Mouse (Mus musculus): ENCODE data around the gene Cck. TPM values are rescaled to one million over a fixed set of nuclear protein-coding genes. Genes with fewer than 3 reads are reported as not detected.

The Cck gene
- total RNA-seq (2014; rRNA removed; ENCODE audit: low replicate concordance), result 1.4 TPM in 1 of 2 replicates, not detected in the other
- 0.29 and 0.95 TPM in 2 replicates for polyA plus RNA-seq (2015; fragmentation: Nextera tagmentation; extraction: Ambion mirVana)

DNA sequence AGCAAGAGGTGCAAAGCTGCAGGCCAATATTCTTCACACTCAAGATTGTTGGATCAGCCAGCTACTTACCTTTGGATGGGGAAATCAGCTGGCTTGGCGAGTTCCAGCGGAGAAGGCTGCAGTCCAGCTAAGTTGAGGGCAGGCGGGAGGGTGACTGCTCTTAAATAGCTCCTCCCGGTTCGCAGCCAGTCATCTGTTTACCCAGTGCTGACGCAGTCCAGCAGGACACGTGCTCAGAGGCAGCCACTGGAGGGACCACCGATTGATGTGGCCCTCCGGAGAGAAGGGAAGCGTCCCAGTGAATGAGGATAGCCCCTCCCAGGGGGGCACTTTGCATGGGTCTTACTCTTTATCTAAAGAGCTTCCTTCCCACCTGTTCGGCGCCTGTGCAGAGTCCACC, at the start of gene Cck:
Cck (minus strand) TSS at position 166 of the 400 bp plus-strand sequence.
- Histone ChIP-seq H3K4me2 (ENCODE audit: low read depth, low read length) (peak within 1 kb of the TSS; percentile 34), H3K27ac (ENCODE audit: low read depth) (no peak within 1 kb of the TSS), H3K4me3 (ENCODE audit: low read depth, low read length) (peak within 1 kb of the TSS; percentile 21; the same call in 1 of the 2 replicates), H3K4me1 (ENCODE audit: control insufficient read depth, insufficient read depth) (no peaks in the 10 kb centered on the region), H3K9ac (replicated peaks; ENCODE audit: low read depth, low read length) (no peak within 1 kb of the TSS), H3K27me3 (ENCODE audit: control insufficient read depth, insufficient read depth, low read length) (peaks cover 60% of the 10 kb centered on the region), H3K9me3 (replicated peaks; ENCODE audit: control insufficient read depth, low read length) (no peaks in the 10 kb centered on the region), H3K36me3 (replicated peaks; ENCODE audit: control insufficient read depth, insufficient read depth, low read length) (no peaks in the 10 kb centered on the region)
- TF ChIP-seq CTCF (IDR thresholded peaks at IDR 0.05; ENCODE audit: low read depth), result no peak
- no peak for TF ChIP-seq EP300 (IDR thresholded peaks at IDR 0.05; ENCODE audit: low read depth)
- ATAC-seq (ENCODE audit: insufficient read depth, low read depth) (peak; percentile 68; the same call in 1 of the 2 replicates), DNase-seq (ENCODE audit: low spot score) (peak; percentile 46)
- WGBS, result 3% methylated on average over 12 of the region's 12 CpGs

DNA sequence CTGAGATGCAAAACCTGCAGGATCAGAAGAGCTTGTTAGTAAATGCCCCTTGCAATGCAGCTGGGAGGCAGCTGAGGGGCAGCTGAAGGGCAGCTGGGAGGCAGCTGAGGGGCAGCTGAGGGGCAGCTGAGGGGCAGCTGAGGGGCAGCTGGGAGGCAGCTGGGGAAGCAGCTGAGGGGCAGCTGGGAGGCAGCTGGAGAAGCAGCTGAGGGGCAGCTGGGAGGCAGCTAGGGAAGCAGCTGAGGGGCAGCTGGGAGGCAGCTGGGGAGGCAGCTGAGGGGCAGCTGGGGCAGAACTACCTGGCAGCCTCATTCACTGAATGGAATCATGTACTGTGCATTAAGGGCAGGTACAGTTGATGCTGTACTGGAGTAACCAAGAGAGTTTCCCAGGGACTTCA, 46.0 kb upstream of the Cck start:
- ATAC-seq (ENCODE audit: insufficient read depth, low read depth) (no peak), DNase-seq (ENCODE audit: low spot score) (no peak)
- no peak for TF ChIP-seq CTCF (IDR thresholded peaks at IDR 0.05; ENCODE audit: low read depth)
- TF ChIP-seq EP300 (IDR thresholded peaks at IDR 0.05; ENCODE audit: low read depth), result no peak
- H3K27ac ChIP-seq (ENCODE audit: low read depth), result no peak overlapping the region
- no peak overlapping the region for H3K9ac ChIP-seq (replicated peaks; ENCODE audit: low read depth, low read length)
- no peaks in the 10 kb centered on the region for H3K36me3 ChIP-seq (replicated peaks; ENCODE audit: control insufficient read depth, insufficient read depth, low read length)
- H3K4me1 ChIP-seq (ENCODE audit: control insufficient read depth, insufficient read depth), result no peaks in the 10 kb centered on the region
- H3K27me3 ChIP-seq (ENCODE audit: control insufficient read depth, insufficient read depth, low read length), result no peaks in the 10 kb centered on the region
- H3K4me2 ChIP-seq (ENCODE audit: low read depth, low read length), result no peak overlapping the region
- H3K9me3 ChIP-seq (replicated peaks; ENCODE audit: control insufficient read depth, low read length), result peaks cover 4% of the 10 kb centered on the region
- H3K4me3 ChIP-seq (ENCODE audit: low read depth, low read length), result no peak overlapping the region

DNA sequence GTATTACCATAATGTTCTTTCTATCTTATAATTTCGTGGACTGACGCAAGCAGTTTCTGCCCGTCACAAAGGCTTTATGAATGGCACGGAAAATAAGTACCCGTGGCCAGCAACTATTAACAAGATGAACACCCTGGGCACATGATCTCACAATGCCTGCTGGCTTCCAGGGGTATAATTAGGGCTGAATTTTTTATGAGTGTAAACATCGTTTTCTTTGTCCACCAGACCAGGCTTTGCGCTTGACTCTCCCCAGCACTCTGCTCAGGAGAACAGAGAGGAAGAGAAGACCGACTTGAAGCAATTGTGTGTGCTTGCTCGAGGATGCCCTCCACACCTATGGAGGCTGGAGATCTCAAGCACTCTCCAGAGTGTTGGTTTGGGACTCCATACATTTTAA, 37.1 kb upstream of the Cck start:
- ATAC-seq (ENCODE audit: insufficient read depth, low read depth), result no peak
- WGBS, result 85% methylated on average over 9 of the region's 9 CpGs
- no peak overlapping the region for H3K4me2 ChIP-seq (ENCODE audit: low read depth, low read length)

DNA sequence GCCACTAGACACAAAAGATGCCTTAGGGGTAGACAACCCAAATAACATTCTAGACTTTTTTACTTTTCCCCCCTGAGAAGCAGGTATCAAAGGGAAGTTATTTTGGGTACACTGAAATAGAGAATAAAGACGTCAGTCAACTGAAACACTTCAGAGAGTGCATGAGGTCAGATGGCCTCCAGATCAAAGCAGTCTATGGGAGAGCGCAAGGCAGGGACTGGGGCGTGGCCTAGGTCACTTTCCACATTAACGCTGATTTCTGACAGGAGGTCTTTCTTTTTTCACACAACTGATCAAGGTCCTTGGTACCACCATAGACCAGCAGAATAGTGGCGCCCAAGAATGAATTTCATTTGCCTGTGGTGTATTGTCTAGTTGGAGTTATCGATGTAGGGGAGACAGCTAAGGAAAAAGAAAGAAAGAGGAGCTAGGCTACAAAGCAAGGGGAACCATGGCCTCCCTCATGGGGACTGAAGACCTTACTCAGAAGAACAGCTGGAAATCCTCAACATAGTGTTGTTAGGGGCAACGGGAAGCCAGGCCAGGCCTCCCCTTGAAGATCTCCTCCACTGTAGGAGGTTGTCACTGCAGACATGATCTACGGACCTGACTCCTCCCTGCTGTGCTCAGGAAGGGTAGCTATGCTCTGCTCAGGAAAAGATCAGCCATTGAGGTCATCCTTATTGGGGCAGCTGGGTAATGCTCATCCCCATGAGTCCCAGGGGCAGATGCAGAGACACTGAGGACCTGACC, 33.3 kb upstream of the Cck start:
- Histone ChIP-seq H3K27me3 (ENCODE audit: control insufficient read depth, insufficient read depth, low read length) (no peaks in the 10 kb centered on the region), H3K4me2 (ENCODE audit: low read depth, low read length) (no peak overlapping the region), H3K9ac (replicated peaks; ENCODE audit: low read depth, low read length) (no peak overlapping the region), H3K9me3 (replicated peaks; ENCODE audit: control insufficient read depth, low read length) (0 out of 2 replicates have a peak, but pooled peaks cover 4% of the 10 kb centered on the region), H3K4me3 (ENCODE audit: low read depth, low read length) (no peak overlapping the region), H3K27ac (ENCODE audit: low read depth) (no peak overlapping the region), H3K4me1 (ENCODE audit: control insufficient read depth, insufficient read depth) (no peaks in the 10 kb centered on the region), H3K36me3 (replicated peaks; ENCODE audit: control insufficient read depth, insufficient read depth, low read length) (no peaks in the 10 kb centered on the region)
- TF ChIP-seq EP300 (IDR thresholded peaks at IDR 0.05; ENCODE audit: low read depth), result no peak
- no peak for TF ChIP-seq CTCF (IDR thresholded peaks at IDR 0.05; ENCODE audit: low read depth)
- ATAC-seq (ENCODE audit: insufficient read depth, low read depth), result no peak
- DNase-seq (ENCODE audit: low spot score), result no peak
- 63% methylated on average over 8 of the region's 8 CpGs for WGBS

More for the DNA sequence above, 37.1 kb upstream of the Cck start:
- TF ChIP-seq EP300 (IDR thresholded peaks at IDR 0.05; ENCODE audit: low read depth) (no peak), CTCF (IDR thresholded peaks at IDR 0.05; ENCODE audit: low read depth) (no peak)
- no peak for DNase-seq (ENCODE audit: low spot score)
- H3K9me3 ChIP-seq (replicated peaks; ENCODE audit: control insufficient read depth, low read length), result peaks cover 14% of the 10 kb centered on the region
- no peaks in the 10 kb centered on the region for H3K36me3 ChIP-seq (replicated peaks; ENCODE audit: control insufficient read depth, insufficient read depth, low read length)
- no peak overlapping the region for H3K9ac ChIP-seq (replicated peaks; ENCODE audit: low read depth, low read length)
- H3K27ac ChIP-seq (ENCODE audit: low read depth), result no peak overlapping the region
- no peaks in the 10 kb centered on the region for H3K27me3 ChIP-seq (ENCODE audit: control insufficient read depth, insufficient read depth, low read length)
- no peaks in the 10 kb centered on the region for H3K4me1 ChIP-seq (ENCODE audit: control insufficient read depth, insufficient read depth)
- H3K4me3 ChIP-seq (ENCODE audit: low read depth, low read length), result no peak overlapping the region

DNA sequence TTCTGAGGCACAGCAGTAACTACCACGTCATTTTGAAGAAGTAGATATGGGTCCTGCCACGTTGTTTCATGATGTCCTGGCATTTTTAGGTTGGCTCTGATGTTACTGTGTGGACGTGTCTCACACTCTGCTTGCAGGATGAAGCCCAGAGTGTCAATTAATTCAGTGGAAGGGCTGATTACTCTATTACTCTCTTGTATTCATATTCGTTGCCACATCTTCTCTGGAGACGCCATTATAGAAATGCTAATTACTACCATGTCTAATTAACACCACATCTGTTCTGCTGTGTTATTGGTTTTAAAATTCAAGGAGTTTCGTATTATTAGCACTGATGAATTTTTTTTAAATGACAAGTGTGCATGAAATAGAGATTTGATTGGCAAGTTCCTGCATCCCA, 30.7 kb upstream of the Cck start:
- ATAC-seq (ENCODE audit: insufficient read depth, low read depth) (no peak), DNase-seq (ENCODE audit: low spot score) (no peak)
- Histone ChIP-seq H3K9me3 (replicated peaks; ENCODE audit: control insufficient read depth, low read length) (0 out of 2 replicates have a peak, but pooled peaks cover 4% of the 10 kb centered on the region), H3K4me3 (ENCODE audit: low read depth, low read length) (no peak overlapping the region), H3K9ac (replicated peaks; ENCODE audit: low read depth, low read length) (no peak overlapping the region), H3K4me2 (ENCODE audit: low read depth, low read length) (no peak overlapping the region), H3K27me3 (ENCODE audit: control insufficient read depth, insufficient read depth, low read length) (no peaks in the 10 kb centered on the region), H3K36me3 (replicated peaks; ENCODE audit: control insufficient read depth, insufficient read depth, low read length) (no peaks in the 10 kb centered on the region), H3K4me1 (ENCODE audit: control insufficient read depth, insufficient read depth) (no peaks in the 10 kb centered on the region), H3K27ac (ENCODE audit: low read depth) (no peak overlapping the region)
- WGBS, result 76% methylated on average over 6 of the region's 6 CpGs
- no peak for TF ChIP-seq EP300 (IDR thresholded peaks at IDR 0.05; ENCODE audit: low read depth)
